Mouse (Mus musculus): ENCODE results near the gene Usp29.

DNA sequence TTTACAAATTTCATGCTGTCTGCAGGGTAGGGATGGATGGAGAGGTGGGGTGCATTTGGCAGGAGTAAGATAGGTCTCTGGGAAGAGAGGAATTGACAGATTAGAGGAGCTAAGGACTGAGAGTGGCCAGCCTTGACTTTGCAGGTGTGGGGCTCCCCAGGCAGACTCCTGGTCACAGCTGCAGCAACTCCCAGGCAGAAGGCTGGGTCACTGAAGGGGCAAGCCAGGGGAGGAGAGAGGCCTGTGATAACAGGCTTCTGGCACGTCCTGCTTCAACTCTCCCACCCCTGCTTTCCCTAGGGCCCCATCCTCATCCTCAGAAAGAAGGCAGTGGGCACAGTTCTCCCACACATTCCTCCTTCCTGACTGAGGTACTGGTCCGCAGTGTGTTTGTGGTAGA, 67.0 kb downstream of the Usp29 start:
- TF ChIP-seq TAL1 (IDR thresholded peaks at IDR 0.05; ENCODE audit: low read length) (no peak), GATA1 (IDR thresholded peaks at IDR 0.05; ENCODE audit: low read length) (no peak)

Measured in erythroblast, embryonic 14.5 days (primary cell).